Mouse (Mus musculus): Measurements from ENCODE around the gene Fam81a.

DNA sequence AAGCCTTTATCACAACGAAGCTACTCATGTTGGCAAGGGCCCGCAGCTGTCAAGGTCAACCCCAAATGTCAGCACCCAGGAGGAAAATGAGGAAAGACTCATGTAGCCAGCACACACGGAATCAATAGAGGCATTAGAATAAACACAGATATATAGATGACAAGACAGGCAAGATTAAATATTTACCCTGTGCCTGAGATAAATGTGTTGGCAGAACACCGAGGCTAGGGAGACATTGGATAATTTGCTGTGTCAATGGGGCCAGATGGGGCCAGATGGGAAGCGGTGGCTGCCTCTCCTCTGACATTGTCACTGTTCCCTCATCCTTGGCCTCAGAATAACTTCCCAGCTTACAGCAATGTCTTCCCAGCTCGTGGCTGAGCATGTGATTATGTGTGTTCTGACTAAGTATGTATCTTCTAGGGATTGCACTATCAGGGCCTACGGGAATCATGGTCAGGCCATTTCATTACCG is 72.4 kb downstream of the Fam81a start:
- TF ChIP-seq CTCF (IDR thresholded peaks at IDR 0.05), result no peak
- no peak for TF ChIP-seq EP300 (IDR thresholded peaks at IDR 0.05)
